Mouse (Mus musculus): ENCODE results near the gene Fbxw15.
"Not testable (repeated sequence)": the region's sequence is repeated elsewhere in the genome, so short reads cannot be mapped to it uniquely, and the experiment has no call there.

The Fbxw15 gene

DNA sequence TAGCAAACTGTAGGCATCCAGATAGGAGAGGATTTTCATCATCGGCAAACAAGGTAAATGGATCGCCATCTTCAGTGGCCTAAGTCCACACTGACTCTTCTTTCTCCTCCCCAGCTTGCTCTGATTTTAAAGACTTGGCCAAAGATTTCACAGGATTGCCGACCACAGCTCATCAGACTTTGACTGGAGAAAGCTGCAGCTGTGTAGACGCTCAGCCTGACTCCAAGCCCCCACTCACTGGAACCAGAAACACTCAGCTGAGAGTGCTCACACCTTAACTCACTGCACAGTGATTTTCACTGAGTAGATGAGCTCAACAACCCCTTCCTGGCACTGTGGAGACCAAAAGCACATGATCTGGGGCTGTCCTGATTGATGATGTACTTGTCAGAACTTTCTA is at the start of gene Fbxw15:
Gene Fbxw15, minus strand, starts transcription at position 101 of the 400 bp plus-strand sequence.
- not testable (repeated sequence) for DNase-seq

DNA sequence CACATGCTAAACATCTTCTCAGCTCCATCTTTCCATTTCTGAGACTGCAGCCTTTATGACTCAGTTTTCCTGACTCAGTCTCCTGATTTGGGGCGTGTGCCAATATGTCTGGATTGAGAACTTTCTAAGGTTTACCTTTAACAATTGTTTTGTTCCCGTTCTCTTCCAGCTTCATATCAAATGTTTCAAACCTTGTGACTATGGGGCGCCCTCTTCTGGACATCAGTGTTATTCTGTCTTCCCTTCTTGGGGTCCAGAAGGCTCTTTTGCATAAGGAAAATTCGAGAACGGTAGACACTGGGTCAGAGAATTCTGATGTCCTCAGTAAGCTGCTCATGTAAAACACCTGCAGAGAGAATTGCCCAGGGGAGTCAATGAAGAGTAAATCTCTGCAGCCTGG is 38.8 kb upstream of the Fbxw15 start:
- not testable (repeated sequence) for DNase-seq

DNA sequence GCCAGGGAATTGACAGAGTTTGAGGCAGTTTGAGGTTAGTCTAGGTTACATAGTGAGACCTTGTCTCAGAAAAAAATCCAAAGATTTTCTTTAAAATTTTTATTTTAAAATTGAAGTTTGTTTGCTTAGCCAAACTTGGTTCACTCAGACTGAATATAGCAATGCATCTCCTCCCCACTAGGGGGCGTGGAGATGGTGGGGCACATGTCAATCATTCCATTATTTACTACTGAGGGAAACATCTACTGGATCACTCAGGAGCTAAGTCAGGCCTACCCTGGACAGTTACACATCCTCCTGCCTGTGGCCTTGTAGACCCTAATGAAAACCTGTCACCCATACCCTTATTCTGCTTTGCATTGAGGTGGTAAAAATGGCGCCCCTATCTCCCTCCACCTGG is 34.1 kb upstream of the Fbxw15 start:
- not testable (repeated sequence) for DNase-seq

DNA sequence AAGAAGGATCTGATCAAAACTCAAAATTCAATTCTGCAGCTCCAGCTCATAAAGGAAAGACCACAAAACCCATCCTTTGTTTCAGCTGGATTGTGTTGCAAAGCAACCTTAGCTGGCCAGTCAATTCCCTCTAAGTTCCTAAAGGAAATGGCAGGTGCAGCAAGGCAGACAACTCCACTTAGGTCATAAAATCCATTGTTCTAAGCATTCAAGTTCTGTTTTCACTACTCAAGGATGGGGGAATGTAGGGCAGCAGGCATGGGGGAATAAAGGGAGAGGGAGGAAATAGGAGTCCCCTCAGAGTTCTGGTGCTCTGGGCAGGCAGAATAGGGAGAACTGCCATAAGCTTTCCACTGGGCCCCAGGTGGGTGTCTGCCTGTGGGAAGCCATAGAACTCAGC is 29.2 kb upstream of the Fbxw15 start:
- DNase-seq = no peak

DNA sequence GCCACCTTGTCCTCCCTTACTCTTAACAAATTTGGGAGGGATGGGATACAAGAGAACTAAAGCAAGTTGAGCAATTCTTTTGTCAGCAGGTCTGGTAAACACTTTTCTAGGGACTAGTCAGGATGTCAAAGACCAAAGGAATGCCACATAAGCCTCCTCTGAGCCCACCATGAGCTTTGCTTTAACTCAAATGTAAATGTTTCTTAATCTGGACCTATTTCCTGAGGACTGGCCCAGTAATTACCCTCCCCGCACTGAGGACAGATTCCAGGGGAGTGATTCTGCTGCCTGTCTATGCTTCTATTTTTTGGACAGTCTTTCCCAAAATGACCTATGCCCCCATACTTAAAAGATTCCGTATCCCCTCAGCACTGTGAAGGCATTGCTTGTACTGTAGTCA is 26.8 kb upstream of the Fbxw15 start:
- no peak for DNase-seq

DNA sequence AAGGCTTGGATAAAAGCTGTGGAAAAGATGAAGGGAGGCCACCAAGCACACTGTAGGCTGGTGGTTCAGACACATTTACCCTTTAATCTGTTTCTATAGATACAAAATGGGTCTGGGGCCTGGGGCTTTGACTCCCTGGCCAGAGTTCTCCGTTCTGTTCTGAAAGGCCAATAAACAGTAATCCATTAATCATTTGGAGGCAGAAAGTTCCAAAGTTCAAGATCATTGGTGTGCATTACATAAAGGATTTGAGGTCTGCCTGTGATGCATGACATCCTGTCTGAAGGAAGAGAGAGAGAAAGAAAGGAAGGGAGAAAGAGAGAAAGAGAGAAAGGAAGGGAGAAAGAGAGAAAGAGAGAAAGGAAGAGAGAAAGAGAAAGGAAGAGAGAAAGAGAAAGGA is 2.5 kb downstream of the Fbxw15 start:
- no peak for DNase-seq

DNA sequence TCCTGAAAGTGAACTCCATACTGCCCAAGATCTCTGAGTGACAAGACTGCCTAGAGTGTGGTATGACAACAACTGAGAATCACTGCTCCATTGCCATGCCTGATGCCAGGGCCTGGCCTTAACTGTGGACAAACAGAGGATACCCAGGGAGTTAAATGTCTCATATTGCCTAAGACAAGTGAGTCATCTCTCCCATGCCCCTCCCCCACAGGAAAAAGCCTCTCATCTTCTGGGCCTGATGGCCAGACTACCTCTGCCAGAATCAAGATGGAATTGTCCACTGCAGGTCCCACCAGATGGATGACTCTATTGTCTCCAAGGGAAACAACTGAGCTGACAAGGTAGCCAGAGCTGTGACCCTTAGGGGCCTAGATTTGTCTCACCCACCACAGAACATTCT is 6.0 kb downstream of the Fbxw15 start:
- not testable (repeated sequence) for DNase-seq

DNA sequence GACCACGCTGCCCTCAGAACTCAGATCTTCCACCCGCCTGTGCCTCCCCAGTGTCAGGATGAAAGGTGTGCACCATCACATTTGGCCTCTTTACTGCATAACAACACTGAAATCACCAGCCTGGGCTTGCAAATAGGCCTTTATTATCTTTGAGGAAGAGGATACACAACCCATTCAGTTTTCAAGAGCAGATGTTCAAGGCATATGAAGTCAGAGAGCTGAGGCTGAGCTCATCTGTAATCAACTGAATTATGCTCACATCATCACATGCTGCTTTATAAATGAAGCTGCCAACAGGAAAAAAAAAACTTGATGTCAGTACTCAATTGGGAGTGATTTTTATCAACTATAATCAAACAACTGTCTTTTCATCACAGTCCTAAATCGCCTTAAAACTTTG is 15.6 kb downstream of the Fbxw15 start:
- DNase-seq = no peak

DNA sequence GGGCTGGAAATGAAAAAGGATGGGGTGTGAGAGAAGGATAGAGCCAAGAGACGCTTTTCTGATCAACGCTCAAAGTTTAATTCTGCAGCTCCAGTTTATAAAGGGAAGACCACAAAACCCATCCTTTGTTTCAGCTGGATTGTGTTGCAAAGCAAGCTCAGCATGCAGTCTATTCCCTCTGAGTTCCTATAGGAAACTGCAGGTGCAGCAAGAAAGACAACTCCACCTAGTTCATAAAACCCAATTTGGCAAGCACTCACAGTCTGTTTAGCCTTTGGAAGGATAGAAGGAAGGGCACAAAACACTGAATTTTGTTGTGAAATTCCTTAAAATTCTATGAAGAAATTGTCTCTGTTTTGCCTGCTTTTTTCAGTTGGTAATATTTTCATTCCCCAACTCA is 18.4 kb downstream of the Fbxw15 start:
- DNase-seq = not testable (repeated sequence)

DNA sequence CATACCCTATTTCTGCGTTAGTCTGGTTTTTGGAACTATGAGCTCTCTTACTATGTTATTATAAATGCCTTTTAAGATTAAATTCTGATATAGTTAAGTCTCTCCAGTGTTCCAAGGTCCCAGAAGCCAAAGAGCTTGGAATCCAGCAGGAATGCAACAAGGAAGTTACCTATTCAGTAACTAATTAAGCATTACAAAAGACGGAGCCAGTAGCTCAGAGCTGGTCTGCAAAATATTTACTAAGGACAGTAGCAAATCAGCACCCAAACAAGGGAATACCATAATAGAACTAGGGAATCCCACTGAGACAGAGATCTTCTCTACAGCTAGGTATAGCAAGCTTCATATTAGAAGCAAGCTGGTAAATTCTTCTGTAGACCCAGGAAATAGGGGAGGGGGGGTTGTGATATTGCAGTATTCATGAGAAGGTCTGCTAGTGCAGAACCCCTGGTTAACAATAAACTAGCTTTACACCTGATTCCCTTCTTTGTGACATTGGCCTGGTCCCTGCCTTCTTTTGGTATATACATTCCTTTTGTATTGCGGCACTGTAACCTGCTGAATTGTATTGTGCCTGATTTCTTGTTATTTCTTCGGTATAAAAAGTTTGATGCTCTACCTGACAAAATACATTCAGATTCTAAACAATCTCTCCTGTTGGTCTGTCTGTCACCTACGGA is 44.5 kb downstream of the Fbxw15 start:
- DNase-seq = no peak
